Mouse (Mus musculus): ENCODE results near the gene Mettl1.

DNA sequence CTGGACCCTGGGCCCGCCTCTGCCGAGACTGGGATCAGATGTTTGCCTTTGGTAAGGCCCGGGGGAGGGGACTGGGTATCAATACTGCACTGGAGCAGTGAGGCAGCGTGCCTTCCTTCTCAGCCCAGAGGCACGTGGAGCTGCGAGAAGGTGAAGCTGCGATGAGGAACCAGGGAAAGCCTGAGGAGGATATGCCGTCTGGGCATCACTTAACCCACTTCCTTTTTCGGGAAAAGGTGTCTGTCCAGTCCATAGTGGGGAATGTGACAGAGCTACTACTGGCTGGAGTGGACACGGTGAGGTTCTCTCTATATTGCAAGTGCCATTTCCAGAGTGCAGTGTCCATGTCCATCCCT is 8.9 kb downstream of the Mettl1 start:
- TF ChIP-seq EP300 (IDR thresholded peaks at IDR 0.05; ENCODE audit: insufficient read depth, low read depth, low read length) (no peak), POLR2A (IDR thresholded peaks at IDR 0.05; ENCODE audit: insufficient read depth, low read length) (no peak)
